Mouse (Mus musculus) embryonic facial prominence, embryonic 15.5 days (tissue): ENCODE measurements at regions not wholly inside any gene's neighbourhood (a gene's known extent, or its start where the extent isn't known, plus 50 kb on each side); places are given as distances from the start of the nearest gene placed in this dataset.

ENCODE experiments used
- ATAC-seq: fragments of 200-750 bp; cut with Nextera tagmentation; 2 replicates; pipeline ENCODE4 v1.8.0; 2017; ENCODE audit warnings: low read depth, moderate TSS enrichment; ENCODE audit not compliant: insufficient number of reproducible peaks, low FRiP score, low TSS enrichment
- H3K27ac ChIP-seq: fragments of 300-500 bp; sonication (generic); replicated peaks from 2 replicates; pipeline ENCODE4 v1.5.1; 2015; ENCODE audit warnings: mild to moderate bottlenecking, inconsistent platforms
- H3K27me3 ChIP-seq: fragments of 300-500 bp; sonication (generic); 2 replicates; pipeline ENCODE4 v1.6.1; 2015; ENCODE audit warnings: inconsistent platforms
- H3K36me3 ChIP-seq: fragments of 300-500 bp; sonication (generic); 2 replicates; pipeline ENCODE4 v1.6.1; 2015; ENCODE audit warnings: mild to moderate bottlenecking, inconsistent platforms
- H3K4me1 ChIP-seq: fragments of 300-500 bp; sonication (generic); 2 replicates; pipeline ENCODE4 v1.6.1; 2015; ENCODE audit warnings: inconsistent platforms
- H3K4me2 ChIP-seq: fragments of 300-500 bp; sonication (generic); replicated peaks from 2 replicates; pipeline ENCODE4 v1.6.1; 2015; ENCODE audit warnings: mild to moderate bottlenecking, inconsistent platforms
- H3K4me3 ChIP-seq: fragments of 300-500 bp; sonication (generic); replicated peaks from 2 replicates; pipeline ENCODE4 v1.5.1; 2015; ENCODE audit warnings: mild to moderate bottlenecking, inconsistent platforms
- H3K9ac ChIP-seq: fragments of 300-500 bp; sonication (generic); 2 replicates; pipeline ENCODE4 v1.6.1; 2015; ENCODE audit warnings: inconsistent platforms
- H3K9me3 ChIP-seq: fragments of 300-500 bp; sonication (generic); replicated peaks from 2 replicates; pipeline ENCODE4 v1.6.1; 2016; ENCODE audit warnings: inconsistent platforms
- WGBS: fragments of 180-500 bp; shearing (Covaris S2); methylation state at CpG from one replicate; pipeline ENCODE4 v1.1.7; 2015; 5-methylcytosine and 5-hydroxymethylcytosine counted together

DNA sequence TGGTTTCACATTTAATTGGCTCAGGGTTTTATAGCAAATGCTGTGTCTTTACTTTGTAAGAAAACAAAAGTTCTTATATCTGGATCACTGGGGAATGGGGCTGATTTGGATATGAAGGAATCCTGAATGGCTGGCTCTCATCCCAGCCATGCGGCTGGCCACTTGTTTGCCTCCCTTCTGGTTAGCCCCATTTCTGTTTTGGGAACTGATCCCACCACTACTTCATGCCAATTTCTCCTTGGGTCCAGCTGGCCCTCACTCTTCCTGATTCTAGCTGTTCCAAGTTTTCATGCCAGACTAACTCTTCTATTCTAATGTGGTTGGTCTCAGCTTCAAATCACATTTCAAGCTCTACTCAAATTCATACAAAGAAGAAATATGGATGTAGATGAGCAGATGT, 5319.6 kb downstream of the 9330182O14Rik start:
- no peaks in the 10 kb centered on the region for H3K36me3 ChIP-seq
- ATAC-seq: peak; percentile 34; the same call in 1 of the 2 replicates
- no peak overlapping the region for H3K4me3 ChIP-seq
- no peaks in the 10 kb centered on the region for H3K9me3 ChIP-seq
- H3K9ac ChIP-seq: no peak overlapping the region
- H3K4me1 ChIP-seq: no peaks in the 10 kb centered on the region
- no peaks in the 10 kb centered on the region for H3K27me3 ChIP-seq
- no peak overlapping the region for H3K4me2 ChIP-seq
- H3K27ac ChIP-seq: no peak overlapping the region
- 60% methylated on average over 1 of the region's 1 CpGs for WGBS

GRCm38 (mm10) chr15:45470425-45470824, 5336.3 kb downstream of the 9330182O14Rik start:
- Histone ChIP-seq H3K36me3 (no peaks in the 10 kb centered on the region), H3K4me3 (no peak overlapping the region), H3K27me3 (no peaks in the 10 kb centered on the region), H3K4me2 (no peak overlapping the region), H3K9me3 (no peaks in the 10 kb centered on the region), H3K9ac (no peak overlapping the region), H3K4me1 (no peaks in the 10 kb centered on the region), H3K27ac (no peak overlapping the region)
- no peak for ATAC-seq
- 49% methylated on average over 1 of the region's 1 CpGs for WGBS

- 82% methylated on average over 1 of the region's 1 CpGs for WGBS
- Histone ChIP-seq H3K4me3 (no peak overlapping the region), H3K27ac (no peak overlapping the region), H3K9ac (no peak overlapping the region), H3K36me3 (no peaks in the 10 kb centered on the region), H3K27me3 (no peaks in the 10 kb centered on the region), H3K9me3 (no peaks in the 10 kb centered on the region), H3K4me2 (no peak overlapping the region), H3K4me1 (no peaks in the 10 kb centered on the region)
- no peak for ATAC-seq
Measured at GRCm38 (mm10) chr15:45473191-45473590, 5339.0 kb downstream of the 9330182O14Rik start.

DNA sequence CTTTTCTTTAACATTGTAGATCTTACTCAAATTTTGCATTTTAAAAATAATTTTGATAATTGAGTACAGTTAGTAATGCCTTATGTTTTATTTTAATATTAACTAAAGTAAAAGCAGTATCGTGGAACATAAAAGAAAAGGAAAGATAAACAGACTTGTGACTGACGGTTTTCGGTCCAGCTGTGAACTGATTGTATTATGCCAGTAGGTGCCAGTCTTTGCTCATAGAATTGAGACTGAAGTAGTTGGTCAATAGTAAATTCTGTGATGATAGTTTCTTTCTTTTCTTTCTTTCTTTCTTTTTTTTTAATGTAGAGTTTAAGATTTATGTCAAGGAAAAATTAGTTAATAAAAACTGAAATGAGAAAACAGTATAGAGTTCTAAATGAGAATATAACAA, 5376.1 kb downstream of the 9330182O14Rik start:
- H3K4me2 ChIP-seq: no peak overlapping the region
- H3K9me3 ChIP-seq: no peaks in the 10 kb centered on the region
- ATAC-seq: no peak
- no peak overlapping the region for H3K9ac ChIP-seq
- no peak overlapping the region for H3K27ac ChIP-seq
- H3K36me3 ChIP-seq: no peaks in the 10 kb centered on the region
- no peaks in the 10 kb centered on the region for H3K4me1 ChIP-seq
- 85% methylated on average over 3 of the region's 3 CpGs for WGBS
- H3K4me3 ChIP-seq: no peak overlapping the region
- no peaks in the 10 kb centered on the region for H3K27me3 ChIP-seq
